Mouse (Mus musculus) MEL (cell line): ENCODE measurements at regions not wholly inside any gene's neighbourhood (a gene's known extent, or its start where the extent isn't known, plus 50 kb on each side); places are given as distances from the start of the nearest gene placed in this dataset.

Experiments
- DNase-seq: peaks from one replicate; pipeline ENCODE4 v3.0.0; 2011; ENCODE audit warnings: low read depth, low spot score
- H3K27ac ChIP-seq: 2 replicates; pipeline ENCODE4 v1.5.1; 2012; ENCODE audit warnings: low read depth, mild to moderate bottlenecking, control low read depth, low read length, moderate library complexity; ENCODE audit not compliant: control insufficient read depth
- H3K27me3 ChIP-seq, 2 experiments: fragments of 150-350 bp in 1 of 2; sonication (generic) in 1 of 2; 2 replicates each; pipeline ENCODE4 v1.6.1; 2012; ENCODE audit warnings: low read length in 2 of 2, mild to moderate bottlenecking in 2 of 2, improper control_type of control experiment in 1 of 2, moderate library complexity in 1 of 2; ENCODE audit not compliant: insufficient read depth in 2 of 2, control insufficient read depth in 1 of 2
- H3K36me3 ChIP-seq, 2 experiments: 2 replicates each; pipeline ENCODE4 v1.6.1; 2012 to 2014; ENCODE audit warnings: low read length in 2 of 2, improper control_type of control experiment in 1 of 2, inconsistent platforms in 1 of 2, mild to moderate bottlenecking in 1 of 2; ENCODE audit not compliant: insufficient read depth in 2 of 2, control insufficient read depth in 1 of 2
- H3K4me1 ChIP-seq, 2 experiments: fragments of 150-350 bp in 1 of 2; sonication (generic) in 1 of 2; 2 replicates each; pipeline ENCODE4 v1.6.1; 2012; ENCODE audit warnings: low read length in 2 of 2, improper control_type of control experiment in 1 of 2, mild to moderate bottlenecking in 1 of 2; ENCODE audit not compliant: insufficient read depth in 2 of 2, control insufficient read depth in 1 of 2
- H3K4me3 ChIP-seq, 2 experiments: fragments of 150-350 bp in 1 of 2; sonication (generic) in 1 of 2; 2 replicates each; pipeline ENCODE4 v1.5.1; 2012; ENCODE audit warnings: low read depth in 2 of 2, low read length in 2 of 2, mild to moderate bottlenecking in 2 of 2, moderate library complexity in 2 of 2, control low read depth in 1 of 2, improper control_type of control experiment in 1 of 2; ENCODE audit not compliant: control insufficient read depth in 1 of 2, insufficient read depth in 1 of 2
- H3K79me2 ChIP-seq: 2 replicates; pipeline ENCODE4 v1.6.1; 2012; ENCODE audit warnings: mild to moderate bottlenecking, low read length, moderate library complexity; ENCODE audit not compliant: control insufficient read depth, poor library complexity, insufficient read depth
- H3K9ac ChIP-seq: 2 replicates; pipeline ENCODE4 v1.6.1; 2012; ENCODE audit warnings: low read depth, mild to moderate bottlenecking, control low read depth, low read length, moderate library complexity; ENCODE audit not compliant: control insufficient read depth, poor library complexity, severe bottlenecking
- H3K9me3 ChIP-seq: fragments of 150-350 bp; sonication (generic); replicated peaks from 2 replicates; pipeline ENCODE4 v1.6.1; 2012; ENCODE audit warnings: mild to moderate bottlenecking, low read length, improper control_type of control experiment, moderate library complexity; ENCODE audit not compliant: insufficient read depth
- BHLHE40 ChIP-seq: IDR thresholded peaks from 2 replicates; pipeline ENCODE4 v1.6.1; 2012; ENCODE audit warnings: low read depth, mild to moderate bottlenecking, inconsistent platforms, low read length, improper control_type of control experiment, borderline replicate concordance
- CHD1 ChIP-seq: IDR thresholded peaks from 2 replicates; pipeline ENCODE4 v1.6.1; 2012; ENCODE audit warnings: low read depth, mild to moderate bottlenecking, inconsistent platforms, low read length, improper control_type of control experiment
- CTCF ChIP-seq, 3 experiments: IDR thresholded peaks in 2 of 3; conservative IDR thresholded peaks in 1 of 3; 2 replicates each; pipeline ENCODE4 v1.5.1; 2011 to 2012; ENCODE audit warnings: low read length in 3 of 3, low read depth in 2 of 3, mild to moderate bottlenecking in 2 of 3, improper control_type of control experiment in 1 of 3, inconsistent platforms in 1 of 3, mixed read lengths in 1 of 3, moderate library complexity in 1 of 3; ENCODE audit not compliant: control insufficient read depth in 1 of 3, insufficient read depth in 1 of 3, poor library complexity in 1 of 3, severe bottlenecking in 1 of 3
- EP300 ChIP-seq, 2 experiments: IDR thresholded peaks; 2 replicates each; pipeline ENCODE4 v1.6.1; 2011; ENCODE audit warnings: improper control_type of control experiment in 2 of 2, low read length in 2 of 2, low read depth in 1 of 2, mild to moderate bottlenecking in 1 of 2
- ETS1 ChIP-seq: IDR thresholded peaks from 2 replicates; pipeline ENCODE4 v1.6.1; 2012; ENCODE audit warnings: low read depth, mild to moderate bottlenecking, inconsistent platforms, low read length, improper control_type of control experiment, moderate library complexity
- HCFC1 ChIP-seq: IDR thresholded peaks from 2 replicates; pipeline ENCODE4 v1.6.1; 2012; ENCODE audit warnings: low read depth, mild to moderate bottlenecking, inconsistent platforms, low read length, improper control_type of control experiment, moderate library complexity
- JUND ChIP-seq: IDR thresholded peaks from 2 replicates; pipeline ENCODE4 v1.6.1; 2011; ENCODE audit warnings: low read depth, mild to moderate bottlenecking, improper control_type of control experiment, low read length
- KAT2A ChIP-seq: conservative IDR thresholded peaks from 2 replicates; pipeline ENCODE4 v1.6.1; 2012; ENCODE audit warnings: low read depth, low read length, improper control_type of control experiment, inconsistent platforms
- MAX ChIP-seq: IDR thresholded peaks from 2 replicates; pipeline ENCODE4 v1.6.1; 2011; ENCODE audit warnings: low read length, improper control_type of control experiment
- MAZ ChIP-seq: IDR thresholded peaks from 2 replicates; pipeline ENCODE4 v1.6.1; 2012; ENCODE audit warnings: low read depth, mild to moderate bottlenecking, inconsistent platforms, low read length, improper control_type of control experiment
- MEF2A ChIP-seq: IDR thresholded peaks from 2 replicates; pipeline ENCODE4 v1.6.1; 2014; ENCODE audit warnings: low read depth, mild to moderate bottlenecking, inconsistent platforms, low read length, improper control_type of control experiment; ENCODE audit not compliant: poor library complexity, insufficient replicate concordance, severe bottlenecking; ENCODE audit errors: extremely low read depth
- MXI1 ChIP-seq: IDR thresholded peaks from 2 replicates; pipeline ENCODE4 v1.6.1; 2011; ENCODE audit warnings: mild to moderate bottlenecking, low read depth, low read length, improper control_type of control experiment
- MYC ChIP-seq: IDR thresholded peaks from 2 replicates; pipeline ENCODE4 v1.6.1; 2011; ENCODE audit warnings: low read depth, mild to moderate bottlenecking, low read length, improper control_type of control experiment, moderate library complexity
- POLR2A ChIP-seq, 2 experiments: IDR thresholded peaks; 2 replicates each; pipeline ENCODE4 v1.6.1; 2011 to 2012; ENCODE audit warnings: low read length in 2 of 2, mild to moderate bottlenecking in 2 of 2, control low read depth in 1 of 2, improper control_type of control experiment in 1 of 2, low read depth in 1 of 2, moderate library complexity in 1 of 2; ENCODE audit not compliant: control insufficient read depth in 1 of 2, insufficient read depth in 1 of 2, poor library complexity in 1 of 2
- POLR2AphosphoS5 ChIP-seq: IDR thresholded peaks from 2 replicates; pipeline ENCODE4 v1.6.1; 2012; ENCODE audit warnings: low read depth, borderline replicate concordance, mild to moderate bottlenecking, inconsistent platforms, low read length, moderate library complexity, mixed read lengths
- RCOR1 ChIP-seq: IDR thresholded peaks from 2 replicates; pipeline ENCODE4 v1.6.1; 2012; ENCODE audit warnings: low read depth, mild to moderate bottlenecking, inconsistent platforms, low read length, improper control_type of control experiment
- SMC3 ChIP-seq: IDR thresholded peaks from 2 replicates; pipeline ENCODE4 v1.6.1; 2011; ENCODE audit warnings: low read depth, low read length, improper control_type of control experiment
- TCF12 ChIP-seq: IDR thresholded peaks from 2 replicates; pipeline ENCODE4 v1.6.1; 2014; ENCODE audit warnings: low read depth, mild to moderate bottlenecking, inconsistent platforms, low read length, improper control_type of control experiment, moderate library complexity
- USF1 ChIP-seq: IDR thresholded peaks from 2 replicates; pipeline ENCODE4 v1.6.1; 2014; ENCODE audit warnings: low read depth, mild to moderate bottlenecking, inconsistent platforms, low read length, improper control_type of control experiment, moderate library complexity
- USF2 ChIP-seq, 2 experiments: IDR thresholded peaks; 2 replicates each; pipeline ENCODE4 v1.6.1; 2011 to 2012; ENCODE audit warnings: improper control_type of control experiment in 2 of 2, low read length in 2 of 2, borderline replicate concordance in 1 of 2, inconsistent platforms in 1 of 2, low read depth in 1 of 2, mild to moderate bottlenecking in 1 of 2; ENCODE audit not compliant: insufficient read depth in 1 of 2
- ZC3H11A ChIP-seq: IDR thresholded peaks from 2 replicates; pipeline ENCODE4 v1.6.1; 2012; ENCODE audit warnings: low read depth, mild to moderate bottlenecking, inconsistent platforms, low read length, improper control_type of control experiment
- ZMIZ1 ChIP-seq: IDR thresholded peaks from 2 replicates; pipeline ENCODE4 v1.6.1; 2012; ENCODE audit warnings: low read depth, mild to moderate bottlenecking, inconsistent platforms, low read length, improper control_type of control experiment, moderate library complexity

DNA sequence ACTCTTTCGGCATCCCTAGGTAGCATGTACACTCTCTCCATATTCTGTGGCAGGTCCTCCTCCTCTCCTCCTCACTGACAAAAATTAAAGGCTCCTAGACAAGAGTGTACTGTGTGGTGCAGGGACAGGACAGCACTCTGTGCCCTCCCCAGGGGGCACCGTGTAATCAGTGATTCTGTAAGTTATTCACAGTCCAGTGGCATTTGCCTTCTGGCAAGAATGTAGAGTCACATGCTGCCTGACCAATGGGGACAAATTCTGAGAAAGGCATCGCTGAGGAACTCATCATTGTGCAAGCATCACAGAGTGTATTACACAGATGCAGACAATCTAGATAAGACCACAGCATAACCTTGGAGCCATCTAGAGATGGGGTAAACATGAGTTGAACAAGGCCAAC is 300.3 kb upstream of the Cdyl start:
- Histone ChIP-seq H3K27me3 (no peaks in the 10 kb centered on the region), H3K36me3 (no peaks in the 10 kb centered on the region), H3K9ac (no peak overlapping the region), H3K79me2 (no peaks in the 10 kb centered on the region), H3K4me3 (no peak overlapping the region), H3K27ac (no peak overlapping the region), H3K9me3 (no peaks in the 10 kb centered on the region), H3K4me1 (no peaks in the 10 kb centered on the region)
- TF ChIP-seq ZC3H11A (no peak), POLR2A (IDR thresholded peaks at IDR 0.05; ENCODE audit: control insufficient read depth in 1 of 2, insufficient read depth in 1 of 2, low read depth in 1 of 2, low read length in 2 of 2, poor library complexity in 1 of 2) (no peak), BHLHE40 (no peak), SMC3 (no peak), MAX (no peak), TCF12 (no peak), MAZ (no peak), MXI1 (no peak), KAT2A (no peak), CTCF (IDR thresholded peaks at IDR 0.05 in 2 of 3, conservative IDR thresholded peaks at IDR 0.05 in 1 of 3; ENCODE audit: control insufficient read depth in 1 of 3, insufficient read depth in 1 of 3, low read depth in 2 of 3, low read length in 3 of 3, poor library complexity in 1 of 3, severe bottlenecking in 1 of 3) (no peak), MYC (no peak), MEF2A (no peak), CHD1 (no peak), HCFC1 (no peak), RCOR1 (no peak)
- DNase-seq: no peak

DNA sequence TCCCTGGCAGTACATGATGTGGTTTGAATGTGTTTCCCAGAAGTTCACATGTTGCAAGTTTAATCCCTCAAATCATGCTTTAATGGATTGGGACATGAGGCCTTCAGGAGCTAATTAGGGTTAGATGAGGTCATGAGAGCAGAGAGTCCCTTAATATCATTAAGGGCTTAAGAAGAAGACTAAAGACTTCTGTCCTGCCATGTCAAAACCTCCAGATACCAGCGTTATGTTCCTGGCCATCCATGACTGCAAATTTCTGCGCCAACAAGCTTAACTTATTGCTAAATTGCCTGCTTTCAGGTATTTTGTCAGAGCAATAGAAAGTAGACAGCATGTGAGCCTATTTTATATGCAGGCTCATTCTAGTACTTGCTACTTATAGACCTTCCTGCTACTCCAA is 282.1 kb upstream of the Cdyl start:
- Histone ChIP-seq H3K27ac (no peak overlapping the region), H3K4me3 (no peak overlapping the region), H3K27me3 (no peaks in the 10 kb centered on the region; a peak in 1 of 4 replicates), H3K9me3 (no peaks in the 10 kb centered on the region), H3K9ac (no peak overlapping the region), H3K4me1 (no peaks in the 10 kb centered on the region)
- no peak for DNase-seq
- TF ChIP-seq JUND (no peak), CHD1 (no peak), POLR2A (IDR thresholded peaks at IDR 0.05; ENCODE audit: control insufficient read depth in 1 of 2, insufficient read depth in 1 of 2, low read depth in 1 of 2, low read length in 2 of 2, poor library complexity in 1 of 2) (no peak), MAZ (no peak)
- TF ChIP-seq, all 39 proteins: peak for 0
- H3K36me3 ChIP-seq: no peaks in the 10 kb centered on the region
- no peaks in the 10 kb centered on the region for H3K79me2 ChIP-seq

DNA sequence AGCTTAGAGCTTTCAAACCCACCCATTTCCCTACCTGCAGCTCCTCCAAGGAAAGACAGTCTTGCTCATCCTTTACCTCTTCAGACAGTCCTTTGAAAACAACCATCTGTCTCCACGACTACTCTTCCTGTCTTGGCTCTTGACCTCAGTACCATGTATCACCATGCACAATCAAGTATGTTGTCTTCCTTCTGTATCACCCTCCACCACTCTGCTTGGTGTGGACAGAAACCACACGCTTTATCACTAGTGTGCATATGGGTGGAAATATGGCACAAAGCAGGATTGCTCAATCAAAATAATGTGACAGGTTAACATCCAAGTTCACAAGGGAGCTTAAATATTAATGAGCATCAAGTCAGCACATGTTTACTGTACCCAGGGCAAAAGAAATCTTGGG is 280.1 kb upstream of the Cdyl start:
- DNase-seq: no peak
- no peaks in the 10 kb centered on the region for H3K79me2 ChIP-seq
- H3K36me3 ChIP-seq: no peaks in the 10 kb centered on the region
- H3K27ac ChIP-seq: no peak overlapping the region
- H3K27me3 ChIP-seq: no peaks in the 10 kb centered on the region; a peak in 1 of 4 replicates
- no peak overlapping the region for H3K9ac ChIP-seq
- H3K4me1 ChIP-seq: no peaks in the 10 kb centered on the region
- TF ChIP-seq USF1 (no peak), ZMIZ1 (no peak), POLR2A (IDR thresholded peaks at IDR 0.05; ENCODE audit: control insufficient read depth in 1 of 2, insufficient read depth in 1 of 2, low read depth in 1 of 2, low read length in 2 of 2, poor library complexity in 1 of 2) (no peak), ETS1 (no peak), KAT2A (no peak), CHD1 (no peak), RCOR1 (no peak), USF2 (IDR thresholded peaks at IDR 0.05; ENCODE audit: borderline replicate concordance in 1 of 2, insufficient read depth in 1 of 2, low read depth in 1 of 2, low read length in 2 of 2) (no peak), POLR2AphosphoS5 (no peak), MAX (no peak), CTCF (IDR thresholded peaks at IDR 0.05 in 2 of 3, conservative IDR thresholded peaks at IDR 0.05 in 1 of 3; ENCODE audit: control insufficient read depth in 1 of 3, insufficient read depth in 1 of 3, low read depth in 2 of 3, low read length in 3 of 3, poor library complexity in 1 of 3, severe bottlenecking in 1 of 3) (no peak), MYC (no peak), EP300 (IDR thresholded peaks at IDR 0.05; ENCODE audit: low read depth in 1 of 2, low read length in 2 of 2) (no peak)
- H3K4me3 ChIP-seq: no peak overlapping the region
- no peaks in the 10 kb centered on the region for H3K9me3 ChIP-seq
